Mouse (Mus musculus) midbrain, embryonic 13.5 days (tissue): Measurements from ENCODE around the gene Magea4. TPM values are rescaled to one million over a fixed set of nuclear protein-coding genes. Genes with fewer than 3 reads are reported as not detected.

Experiments used
- ATAC-seq: fragments of 200-750 bp; cut with Nextera tagmentation; 2 replicates; pipeline ENCODE4 v1.8.0; 2017; ENCODE audit warnings: mild to moderate bottlenecking, moderate TSS enrichment, moderate library complexity
- H3K27ac ChIP-seq: fragments of 300-500 bp; sonication (generic); 2 replicates; pipeline ENCODE4 v1.5.1; 2015; ENCODE audit warnings: inconsistent platforms, mild to moderate bottlenecking, moderate library complexity
- H3K27me3 ChIP-seq: fragments of 300-500 bp; sonication (generic); 2 replicates; pipeline ENCODE4 v1.6.1; 2015; ENCODE audit warnings: mild to moderate bottlenecking, inconsistent platforms
- H3K36me3 ChIP-seq: fragments of 300-500 bp; sonication (generic); 2 replicates; pipeline ENCODE4 v1.6.1; 2015; ENCODE audit warnings: mild to moderate bottlenecking, inconsistent platforms
- H3K4me1 ChIP-seq: fragments of 300-500 bp; sonication (generic); replicated peaks from 2 replicates; pipeline ENCODE4 v1.6.1; 2015; ENCODE audit warnings: inconsistent platforms
- H3K4me2 ChIP-seq: fragments of 300-500 bp; sonication (generic); replicated peaks from 2 replicates; pipeline ENCODE4 v1.6.1; 2015; ENCODE audit warnings: moderate library complexity, mild to moderate bottlenecking, inconsistent platforms
- H3K4me3 ChIP-seq: fragments of 300-500 bp; sonication (generic); replicated peaks from 2 replicates; pipeline ENCODE4 v1.5.1; 2015; ENCODE audit warnings: mild to moderate bottlenecking, inconsistent platforms
- H3K9ac ChIP-seq: fragments of 300-500 bp; sonication (generic); replicated peaks from 2 replicates; pipeline ENCODE4 v1.6.1; 2015; ENCODE audit warnings: mild to moderate bottlenecking, inconsistent platforms
- H3K9me3 ChIP-seq: fragments of 300-500 bp; sonication (generic); 2 replicates; pipeline ENCODE4 v1.6.1; 2016; ENCODE audit warnings: mild to moderate bottlenecking, inconsistent platforms
- WGBS: fragments of 180-500 bp; shearing (Covaris S2); methylation state at CpG from one replicate; pipeline ENCODE4 v1.1.7; 2015; 5-methylcytosine and 5-hydroxymethylcytosine counted together
- microRNA counts: library from miRNA; unstranded; fragments of <30 nt; microRNA quantifications from one replicate; lab custom pipeline; 2016
- microRNA-seq: library from miRNA; unstranded; fragments of <30 nt; microRNA quantifications from one replicate; pipeline ENCODE4, GENCODE M21; 2016
- polyA plus RNA-seq: library from polyadenylated mRNA; unstranded; fragments of >200 nt; fragmentation: Nextera tagmentation; extraction: Ambion mirVana; gene quantifications from 2 replicates; pipeline ENCODE4 v1.2.1, GENCODE M21; 2015

Magea4 gene
- polyA plus RNA-seq, result not detected in 2 replicates

- Histone ChIP-seq H3K4me1 (no peaks in the 10 kb centered on the region), H3K9ac (no peak within 1 kb of the TSS), H3K27ac (no peak within 1 kb of the TSS), H3K27me3 (no peaks in the 10 kb centered on the region), H3K4me3 (no peak within 1 kb of the TSS), H3K4me2 (no peak within 1 kb of the TSS), H3K36me3 (no peaks in the 10 kb centered on the region), H3K9me3 (no peaks in the 10 kb centered on the region)
- no peak for ATAC-seq
- 73% methylated on average over 2 of the region's 2 CpGs for WGBS
Observed at GRCm38 (mm10) chrX:72221717-72222116, at the start of gene Magea4. Gene Magea4 (plus strand): TSS chrX:72222017.

DNA sequence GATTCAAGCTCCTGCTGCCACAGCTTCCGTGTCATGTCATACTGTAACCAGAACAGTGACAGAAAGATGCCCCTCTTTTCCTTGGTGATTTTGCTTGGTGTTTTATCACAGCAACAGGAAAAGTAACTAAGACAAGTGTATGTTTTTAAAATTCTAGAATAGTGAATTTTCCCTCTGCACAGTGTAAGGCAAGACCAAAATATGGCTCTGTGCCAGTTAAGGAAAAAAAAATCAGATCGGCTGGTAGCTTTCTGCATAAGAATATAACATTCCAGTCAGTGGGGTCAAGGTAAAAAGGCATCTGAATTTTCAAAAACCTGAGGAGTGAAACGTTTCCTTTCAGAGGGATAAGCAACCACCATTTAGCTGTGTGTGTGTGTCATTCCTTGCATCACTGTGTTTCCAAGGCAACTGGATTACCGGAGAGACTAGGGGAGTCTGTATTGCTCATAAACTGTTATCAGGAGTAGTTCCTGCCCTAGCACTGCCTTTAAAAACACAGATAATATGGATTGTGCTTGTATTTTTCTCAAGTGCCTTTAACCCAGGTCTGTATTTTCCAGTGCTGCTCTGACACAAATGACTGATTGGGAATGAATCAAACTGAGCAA is 18.8 kb upstream of the Magea4 start:
- Histone ChIP-seq H3K4me3 (no peak overlapping the region), H3K27ac (no peak overlapping the region), H3K9me3 (no peaks in the 10 kb centered on the region), H3K36me3 (no peaks in the 10 kb centered on the region), H3K4me1 (no peaks in the 10 kb centered on the region), H3K4me2 (no peak overlapping the region), H3K9ac (no peak overlapping the region), H3K27me3 (no peaks in the 10 kb centered on the region)
- peak; percentile 66; the same call in 1 of the 2 replicates for ATAC-seq
- WGBS, result 57% methylated on average over 4 of the region's 4 CpGs

DNA sequence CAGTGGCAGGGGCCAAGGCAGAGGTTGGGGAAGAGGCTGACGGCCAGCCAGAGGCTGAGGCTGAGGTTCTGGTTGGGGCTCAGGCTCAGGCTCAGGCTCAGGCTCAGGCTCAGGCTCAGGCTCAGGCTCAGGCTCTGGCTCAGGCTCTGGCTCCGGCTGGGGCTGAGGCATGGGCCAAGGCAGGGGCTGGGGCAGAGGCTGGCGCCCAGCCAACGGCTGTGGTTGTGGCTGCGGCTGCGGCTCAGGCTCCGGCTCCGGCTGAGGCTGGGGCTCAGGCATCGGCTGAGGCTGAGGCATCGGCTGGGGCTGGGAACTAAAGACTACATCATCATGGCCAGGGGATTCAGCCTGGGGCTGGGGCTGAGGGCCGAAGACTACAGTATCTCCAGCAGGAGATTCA is 48.8 kb downstream of the Magea4 start:
- H3K4me1 ChIP-seq, result no peaks in the 10 kb centered on the region
- no peak overlapping the region for H3K9ac ChIP-seq
- no peak overlapping the region for H3K27ac ChIP-seq
- no peak overlapping the region for H3K4me3 ChIP-seq
- no peaks in the 10 kb centered on the region for H3K27me3 ChIP-seq
- H3K9me3 ChIP-seq, result no peaks in the 10 kb centered on the region
- H3K36me3 ChIP-seq, result no peaks in the 10 kb centered on the region
- 0 out of 2 replicates have a peak, but pooled peaks have one; percentile 19 for ATAC-seq
- no peak overlapping the region for H3K4me2 ChIP-seq
- 94% methylated on average over 11 of the region's 11 CpGs for WGBS

MicroRNAs within 50 kb of the gene (microRNA counts, 519-probe panel; counts per million panel counts)
- microRNA mmu-miR-224 (lab: Ali Mortazavi, UCI) (110 counts per million, percentile 56 among the panel's probes with 10 or more counts), microRNA mmu-miR-452 (lab: Ali Mortazavi, UCI) (110 counts per million, percentile 56 among the panel's probes with 10 or more counts)

Small RNAs within 50 kb of the gene (microRNA-seq; reads per million reads assigned to microRNA genes)
- gene Mir224, result 72.2 reads per million, percentile 50 among the genes with 10 or more reads in this experiment
- 44.7 reads per million, percentile 45 among the genes with 10 or more reads in this experiment for gene Mir452

Other genes with a start within 250 kb of the Magea4 start
- not detected in 2 replicates for gene Fate1, start 249.0 kb upstream of the Magea4 start, polyA plus RNA-seq
- 0.10 and 0.11 TPM in 2 replicates for gene Cnga2, start 230.2 kb upstream of the Magea4 start, polyA plus RNA-seq
- 0.41 and 0.97 TPM in 2 replicates for gene Gabre, start 52.8 kb downstream of the Magea4 start, polyA plus RNA-seq
- gene Magea10, start 164.8 kb downstream of the Magea4 start, polyA plus RNA-seq, result not detected in 2 replicates